Mouse (Mus musculus): Measurements from ENCODE around the gene Cep112. TPM values are rescaled to one million over a fixed set of nuclear protein-coding genes. Genes with fewer than 3 reads are reported as not detected.

Cep112 gene
- total RNA-seq, 2 experiments from 2014 or later = 6.6 to 6.9 TPM

DNA sequence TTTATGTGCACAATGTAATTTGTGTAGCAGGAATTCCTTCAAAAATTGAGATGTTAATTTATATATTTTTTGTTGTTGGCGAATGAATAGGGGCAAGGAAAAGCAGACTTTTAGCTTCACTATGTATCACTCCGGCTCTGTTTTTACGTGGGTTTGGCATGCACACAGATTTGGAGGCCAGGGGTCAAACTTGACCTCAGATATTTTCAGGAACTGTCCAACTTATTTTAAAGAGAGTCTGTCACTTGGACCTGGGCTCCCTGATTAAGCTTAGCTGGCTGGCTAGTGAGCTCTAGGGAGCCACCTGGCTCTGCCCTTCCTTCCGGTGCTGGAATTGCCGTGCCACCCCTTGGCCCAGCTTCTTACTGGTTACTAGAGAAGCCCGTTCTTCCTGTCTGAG, 2.2 kb downstream of the Cep112 start:
- DNase-seq (ENCODE audit: low spot score in 2 of 2) = no peak
- intact Hi-C loops (cut with DNase I) = no loop called here

DNA sequence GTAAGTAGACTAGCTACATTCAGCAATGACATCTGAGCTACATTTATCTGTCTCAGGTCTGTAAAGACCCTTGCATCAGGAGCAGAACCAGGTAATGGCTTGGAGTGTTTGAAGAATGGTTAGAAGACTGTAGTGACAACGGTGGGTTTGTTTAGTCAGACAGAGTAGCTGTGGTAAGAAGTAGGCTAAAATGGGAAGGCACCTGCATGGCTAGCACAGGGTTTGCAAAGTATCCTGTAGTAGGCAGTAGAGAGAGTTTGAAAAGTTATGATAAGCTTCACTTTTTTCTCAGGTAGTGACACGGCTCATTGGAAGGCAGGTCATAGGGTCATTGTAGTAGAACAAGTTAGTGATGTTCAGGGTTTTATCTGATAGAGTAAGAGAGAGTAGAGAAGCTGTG, 4.1 kb downstream of the Cep112 start:
- intact Hi-C loops (cut with DNase I) = no loop called here
- DNase-seq (ENCODE audit: low spot score in 2 of 2) = no peak

DNA sequence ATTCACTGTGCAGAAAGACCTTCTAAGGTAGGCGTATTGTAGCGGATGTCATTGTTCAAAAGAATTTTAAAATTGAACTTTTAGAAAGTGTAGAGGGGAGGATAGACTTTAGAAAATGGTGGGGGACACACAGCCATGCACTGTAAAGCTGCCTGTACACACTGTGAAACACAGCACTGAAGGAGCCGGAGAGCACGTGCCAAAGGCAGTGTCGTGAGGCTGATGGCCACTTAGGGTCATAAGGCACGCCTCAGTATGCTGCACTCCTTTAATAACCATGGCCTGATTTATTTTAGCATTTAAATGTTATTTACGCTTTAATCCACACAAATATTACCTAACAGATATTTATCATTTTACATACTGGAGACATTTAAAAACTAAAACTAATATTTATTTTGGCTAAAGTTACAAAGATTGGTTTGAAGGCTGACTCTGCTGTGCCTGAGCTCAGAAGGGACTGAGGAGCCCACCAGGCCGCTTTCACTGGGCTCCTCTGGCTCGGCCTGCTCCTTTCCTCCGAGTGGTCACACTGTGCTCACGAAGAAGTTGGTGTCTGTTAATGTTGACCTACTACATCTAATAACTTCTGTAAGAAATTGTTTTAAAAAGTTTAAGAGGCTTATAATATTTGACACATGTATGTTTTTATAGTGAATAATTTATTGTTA, 19.0 kb downstream of the Cep112 start:
- intact Hi-C loops (cut with DNase I) = no loop called here
- no peak for DNase-seq (ENCODE audit: low spot score in 2 of 2)

DNA sequence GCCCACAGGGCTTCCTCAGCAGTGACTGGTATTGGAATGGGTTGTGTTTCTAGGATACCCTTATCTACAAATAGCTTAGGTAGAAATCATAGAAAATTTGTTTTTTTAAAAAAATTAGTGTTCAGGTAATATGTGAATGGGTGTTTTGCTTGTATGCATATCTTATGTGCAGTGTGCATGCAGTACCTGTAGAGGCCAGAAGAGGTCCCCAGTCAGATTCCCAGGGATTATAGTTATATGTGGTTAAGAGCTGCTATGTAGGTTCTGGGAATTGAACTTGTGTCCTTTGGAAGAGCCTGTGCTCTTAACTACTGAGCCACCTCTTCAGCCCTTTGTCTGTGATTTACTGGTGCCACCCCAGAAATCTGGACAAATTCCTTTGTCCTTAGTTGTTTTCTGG, 22.2 kb downstream of the Cep112 start:
- peak in 1 of 2 experiments; percentile 26 for DNase-seq (ENCODE audit: low spot score in 2 of 2)
- intact Hi-C loops (cut with DNase I) = loop anchor here (5.0 kb wide), 2 partner anchors 325 to 730 kb away; no protein-coding TSS in a partner anchor

DNA sequence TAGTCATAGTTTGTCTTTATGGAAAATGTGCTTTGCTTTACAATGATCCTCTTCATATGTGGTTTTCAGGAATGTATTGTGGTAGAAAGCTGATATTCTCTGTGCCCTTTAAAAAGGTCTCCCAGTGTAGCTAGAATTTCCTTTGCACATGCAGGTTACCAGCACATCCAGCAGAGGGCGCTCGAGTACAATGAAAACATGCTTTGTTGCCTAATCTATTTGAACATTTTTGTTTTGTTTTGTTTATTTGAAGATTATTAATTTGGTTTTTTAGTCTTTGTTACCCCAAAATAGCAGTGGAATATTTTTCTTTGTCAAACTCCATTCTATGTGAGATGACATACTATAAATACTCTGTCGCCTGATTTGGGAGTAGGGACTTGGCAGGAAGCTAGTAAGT, 24.8 kb downstream of the Cep112 start:
- peak; percentile 51 to 80 for DNase-seq (ENCODE audit: low spot score in 2 of 2)
- intact Hi-C loops (cut with DNase I) = loop anchor here (1.0 to 5.0 kb wide), 4 partner anchors 322 to 743 kb away; no protein-coding TSS in a partner anchor

DNA sequence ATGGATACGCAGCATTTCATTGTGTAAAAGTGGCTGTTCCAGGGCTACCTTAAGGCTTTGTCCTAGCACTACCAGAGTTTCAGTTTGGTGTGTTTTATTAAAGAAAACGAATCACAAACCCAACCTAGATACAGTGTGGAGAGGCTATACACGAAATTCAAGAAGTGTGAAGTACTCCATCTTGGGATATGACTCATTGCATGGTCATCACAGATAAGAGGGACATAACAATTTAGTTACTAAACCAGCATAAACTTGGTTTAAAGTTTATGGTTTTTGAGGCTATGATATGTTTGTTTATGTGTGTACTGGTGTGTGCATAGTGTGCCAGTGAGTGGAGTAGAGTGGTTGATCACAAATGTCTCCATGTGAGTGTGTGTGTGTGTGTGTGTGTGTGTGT, 34.6 kb downstream of the Cep112 start:
- DNase-seq (ENCODE audit: low spot score in 2 of 2) = no peak
- intact Hi-C loops (cut with DNase I) = no loop called here

DNA sequence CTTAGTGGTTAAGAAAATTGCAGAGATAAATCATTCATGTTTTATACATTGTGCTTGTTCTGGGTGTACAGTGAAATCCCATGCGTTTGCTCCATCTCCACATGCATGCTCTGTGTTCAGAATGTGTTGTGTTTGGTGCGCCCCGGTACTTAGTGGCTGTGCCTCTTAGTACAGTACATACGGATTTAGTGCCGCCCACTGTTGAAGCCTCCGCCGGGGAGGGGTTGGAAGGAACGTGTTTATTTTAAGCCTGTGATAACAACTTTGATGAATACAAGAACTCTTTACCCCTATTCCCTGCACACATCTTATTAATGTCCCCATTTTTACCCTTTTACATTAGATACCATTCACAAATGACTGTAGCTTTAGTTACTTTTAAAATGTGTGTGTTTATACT, 39.1 kb downstream of the Cep112 start:
- DNase-seq (ENCODE audit: low spot score in 2 of 2) = peak; percentile 25 to 47
- intact Hi-C loops (cut with DNase I) = no loop called here

DNA sequence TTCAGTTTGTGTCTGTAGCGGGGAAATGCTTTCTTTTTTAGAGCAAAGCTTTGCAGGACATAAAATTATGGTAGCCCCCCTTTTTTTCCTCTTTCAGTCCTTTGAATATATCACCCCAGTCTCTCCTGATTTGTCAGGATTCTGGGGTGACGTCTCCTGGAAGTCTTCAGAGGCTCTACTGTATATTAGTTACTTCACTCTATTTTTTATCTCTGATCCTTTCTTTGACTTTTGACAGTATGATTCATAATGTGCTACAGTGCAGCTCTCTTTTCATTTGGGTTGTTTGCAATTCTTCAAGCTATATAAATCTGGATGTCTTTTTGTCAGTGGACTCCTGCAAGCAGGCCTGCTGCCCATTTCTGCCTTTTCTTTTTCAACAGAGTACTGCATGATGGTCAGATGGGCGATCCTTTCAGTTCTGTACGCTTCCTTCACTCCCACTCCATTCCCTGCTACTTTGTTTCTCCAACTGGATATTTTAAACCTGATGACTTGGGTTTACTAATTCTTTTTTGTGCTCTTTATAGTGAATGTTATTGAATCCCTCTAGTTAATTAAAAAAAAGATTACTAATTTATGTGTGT, 39.8 kb downstream of the Cep112 start:
- intact Hi-C loops (cut with DNase I) = no loop called here

DNA sequence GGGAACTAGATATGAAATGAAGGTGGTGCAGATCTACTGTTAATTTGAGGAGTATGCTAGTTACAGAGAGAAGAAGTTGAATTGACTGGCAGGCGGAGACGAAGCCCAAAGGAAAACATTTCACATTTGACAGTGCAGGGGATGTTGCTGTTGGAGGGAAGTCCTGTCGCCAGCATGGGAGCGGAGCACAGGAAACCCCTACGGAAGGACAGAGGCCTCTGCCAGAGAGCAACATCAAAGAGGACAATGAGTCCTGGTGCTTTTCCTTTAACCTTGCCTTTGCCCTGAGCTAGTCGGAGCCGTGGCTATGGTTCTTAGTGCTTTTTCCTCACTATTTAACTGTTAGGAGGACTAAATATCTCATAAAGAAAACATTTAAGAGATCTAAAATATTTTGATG, 50.7 kb downstream of the Cep112 start:
- intact Hi-C loops (cut with DNase I) = no loop called here
- DNase-seq (ENCODE audit: low spot score in 2 of 2) = no peak

More for the DNA sequence above, 39.8 kb downstream of the Cep112 start:
- DNase-seq (ENCODE audit: low spot score in 2 of 2) = no peak

DNA sequence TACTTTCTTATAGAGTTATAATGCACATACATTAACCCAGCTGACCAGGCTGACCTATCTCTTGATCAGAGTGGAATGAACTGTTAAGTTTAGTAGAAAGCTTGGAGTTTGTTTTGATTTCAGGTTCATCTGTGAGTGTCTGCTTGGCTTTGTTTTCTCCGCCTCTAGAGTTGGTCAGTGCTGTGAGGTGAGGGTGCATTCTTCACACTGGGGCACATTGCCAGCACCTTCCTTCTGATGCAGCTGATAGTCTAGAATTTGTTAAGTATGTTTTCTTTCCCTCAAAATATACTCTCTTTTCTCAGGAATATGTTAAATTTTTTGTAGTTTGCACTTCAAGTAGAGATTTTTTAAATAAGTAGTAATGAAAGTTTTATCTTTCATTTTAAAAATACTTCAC, 51.2 kb downstream of the Cep112 start:
- intact Hi-C loops (cut with DNase I) = no loop called here
- DNase-seq (ENCODE audit: low spot score in 2 of 2) = no peak

DNA sequence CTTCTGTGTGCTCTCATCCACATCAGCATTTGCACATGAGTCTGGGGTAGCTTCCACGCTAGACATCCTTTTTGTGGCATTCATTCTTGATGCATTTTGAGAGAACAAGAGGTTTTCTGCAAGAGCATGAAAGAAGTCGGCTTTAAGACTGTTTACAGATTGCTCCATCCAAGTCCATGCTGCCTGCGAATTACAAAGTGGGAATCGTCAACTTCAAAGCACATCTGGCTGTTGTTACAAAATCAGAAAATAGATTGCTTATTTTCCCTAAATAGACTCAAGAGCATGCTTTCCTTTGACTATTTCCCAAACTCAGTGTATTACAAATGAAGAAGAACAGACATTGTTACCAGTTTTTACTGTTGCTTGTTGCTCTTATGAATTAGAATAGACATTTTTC, 59.0 kb downstream of the Cep112 start:
- intact Hi-C loops (cut with DNase I) = no loop called here

DNA sequence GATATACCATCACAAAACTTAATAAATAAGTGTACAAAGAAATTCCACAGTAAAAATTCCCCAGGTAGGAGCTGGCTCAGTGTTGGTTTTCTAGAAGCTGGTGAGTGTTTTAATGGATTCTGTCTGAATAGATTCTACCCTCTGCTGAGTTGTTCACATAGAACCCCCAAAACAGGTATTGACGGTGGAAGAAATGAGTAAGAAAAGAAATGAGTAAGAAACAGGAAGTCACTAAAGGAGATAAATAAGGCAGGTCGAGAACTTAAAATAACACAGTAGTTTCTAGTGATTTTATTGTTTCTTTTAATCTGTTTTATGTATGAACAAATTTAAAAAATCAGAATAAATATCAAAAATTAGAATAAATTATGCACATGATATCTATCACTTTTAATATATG, 63.3 kb downstream of the Cep112 start:
- intact Hi-C loops (cut with DNase I) = no loop called here
- no peak for DNase-seq (ENCODE audit: low spot score in 2 of 2)

More for the DNA sequence above, 59.0 kb downstream of the Cep112 start:
- DNase-seq (ENCODE audit: low spot score in 2 of 2) = no peak

DNA sequence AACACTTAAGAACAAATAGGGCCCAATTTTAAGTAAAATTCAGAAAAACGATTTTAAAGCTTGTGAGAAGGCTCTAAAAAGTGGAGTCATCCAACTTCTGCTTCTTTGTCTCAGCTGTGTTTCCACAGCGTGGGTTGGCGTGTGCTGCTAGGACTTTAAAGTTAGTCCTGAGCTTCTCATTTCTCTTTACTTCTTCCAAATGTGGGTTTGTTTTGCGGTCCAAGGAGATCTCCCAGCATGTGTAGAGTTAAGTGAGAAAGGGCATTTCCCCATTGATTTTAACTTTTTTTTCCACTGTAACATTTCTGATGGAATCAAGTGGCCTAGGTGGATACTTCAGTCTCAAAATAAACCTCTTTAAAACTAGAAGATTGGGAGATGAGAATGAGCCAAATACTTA, 64.9 kb downstream of the Cep112 start:
- intact Hi-C loops (cut with DNase I) = no loop called here

DNA sequence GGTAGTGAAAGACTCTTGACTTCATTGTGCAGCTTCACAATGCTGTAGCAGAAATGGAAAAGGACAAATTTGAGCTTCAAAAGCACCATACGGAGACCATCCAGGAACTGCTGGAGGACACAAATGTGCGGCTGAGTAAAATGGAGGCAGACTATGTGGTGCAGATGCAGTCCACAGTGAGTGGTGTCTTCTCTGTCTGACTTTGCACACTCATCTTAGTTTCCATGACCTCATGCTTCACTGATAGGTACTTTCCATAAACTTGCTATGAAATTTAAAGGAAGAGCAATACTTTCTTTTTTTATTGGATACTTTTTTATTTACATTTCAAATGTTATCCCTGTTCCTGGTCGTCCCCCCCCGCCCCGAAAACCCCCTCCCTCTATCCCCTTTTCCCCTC, 83.2 kb downstream of the Cep112 start:
- intact Hi-C loops (cut with DNase I) = no loop called here
- DNase-seq (ENCODE audit: low spot score in 2 of 2) = no peak

More for the DNA sequence above, 64.9 kb downstream of the Cep112 start:
- no peak for DNase-seq (ENCODE audit: low spot score in 2 of 2)

DNA sequence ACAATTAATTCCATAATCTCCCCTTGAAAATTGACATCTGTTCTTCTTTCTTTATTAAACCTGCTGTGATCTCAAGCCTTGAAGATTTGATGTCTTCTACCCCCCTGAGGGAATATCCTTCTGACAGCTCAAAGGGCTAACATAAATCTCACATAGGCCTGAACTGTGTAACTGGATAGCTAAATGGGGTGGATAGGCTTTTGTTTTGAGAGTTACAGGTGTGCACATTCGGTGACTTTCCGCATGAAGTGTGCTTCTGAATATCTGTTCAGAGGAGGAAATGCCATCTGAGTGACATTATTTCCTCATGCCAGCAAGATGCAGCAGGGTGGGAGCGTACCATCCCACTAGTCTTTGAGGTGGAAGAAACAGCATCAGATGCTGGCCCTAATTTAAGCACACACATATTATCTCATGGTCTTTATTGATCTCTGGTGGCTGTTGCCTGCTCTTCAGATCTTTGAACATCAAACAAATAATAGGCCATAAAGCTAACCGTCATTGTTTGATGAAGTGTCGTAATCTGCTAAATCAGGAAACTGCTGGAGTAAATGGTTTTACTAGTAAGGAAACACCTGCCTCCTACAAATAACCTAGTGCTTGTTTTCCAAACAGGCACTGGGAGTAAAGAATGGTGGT, 102.9 kb downstream of the Cep112 start:
- intact Hi-C loops (cut with DNase I) = no loop called here
- no peak for DNase-seq (ENCODE audit: low spot score in 2 of 2)

DNA sequence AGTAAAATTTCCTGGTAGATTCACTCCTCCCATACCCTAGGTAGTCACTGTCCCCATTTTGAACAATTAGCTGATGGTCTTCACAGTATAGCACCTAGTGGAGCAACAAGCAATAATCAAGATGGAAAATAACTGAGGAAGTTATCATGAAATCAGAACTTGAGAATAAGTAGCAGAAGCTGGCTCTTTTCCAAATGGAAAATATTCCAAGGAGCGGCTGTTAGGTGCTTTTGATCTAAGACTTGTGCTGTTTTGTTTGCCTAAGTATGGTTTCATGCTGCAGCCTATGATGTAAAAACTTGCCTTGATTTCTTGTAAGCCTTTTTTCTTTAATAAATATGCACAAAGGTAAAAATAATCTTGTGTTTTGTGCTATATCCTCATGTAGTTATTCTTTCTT, 107.9 kb downstream of the Cep112 start:
- intact Hi-C loops (cut with DNase I) = no loop called here
- no peak for DNase-seq (ENCODE audit: low spot score in 2 of 2)

DNA sequence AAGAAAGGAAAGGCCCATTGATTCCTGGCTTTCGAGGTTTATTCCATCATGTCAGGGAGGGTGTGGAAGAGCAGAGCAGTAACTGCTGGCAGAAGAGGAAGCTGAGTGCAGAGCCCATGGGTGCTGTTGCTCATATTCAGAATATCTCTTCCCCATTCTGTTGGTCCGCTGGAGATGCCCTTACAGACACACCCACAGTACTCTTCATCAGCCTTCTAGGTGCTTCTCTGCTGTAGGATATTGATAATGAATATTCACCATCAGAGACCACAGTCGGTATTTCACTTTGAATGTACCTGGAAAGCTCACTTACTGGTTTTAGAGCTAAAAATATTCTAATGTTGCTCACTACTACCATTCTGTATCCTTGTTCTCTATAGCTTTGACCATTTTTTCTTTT, 109.0 kb downstream of the Cep112 start:
- intact Hi-C loops (cut with DNase I) = no loop called here
- DNase-seq (ENCODE audit: low spot score in 2 of 2) = no peak

DNA sequence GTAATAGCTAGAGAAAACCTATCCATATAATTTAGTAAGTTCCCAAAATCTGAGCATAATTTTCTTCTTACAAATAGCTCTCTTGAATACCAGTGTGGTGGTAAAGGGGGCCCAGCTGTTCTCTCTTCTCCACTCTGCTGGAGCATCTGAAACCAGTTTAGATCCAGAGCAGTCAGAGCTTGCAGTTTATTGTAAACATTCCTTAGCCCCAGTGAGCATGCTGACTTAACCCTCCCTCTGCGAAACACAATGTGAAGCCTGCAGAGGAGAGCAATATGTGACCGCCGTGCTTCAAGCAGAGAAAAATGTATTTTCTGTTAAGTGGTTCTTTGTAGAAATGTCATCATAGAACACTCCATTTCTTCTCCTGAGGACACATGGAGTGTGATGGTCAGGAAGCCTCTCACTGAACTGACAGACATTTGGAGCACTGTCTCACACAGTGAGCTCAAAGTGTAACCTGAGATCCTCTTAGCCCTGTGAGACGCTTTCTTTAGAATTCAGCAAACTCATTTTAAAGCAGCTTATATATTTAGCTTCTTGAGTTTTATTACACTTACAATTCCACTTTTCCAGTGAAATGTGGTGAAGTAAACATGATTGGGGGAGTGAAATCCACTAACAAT, 128.1 kb downstream of the Cep112 start:
- intact Hi-C loops (cut with DNase I) = no loop called here
- DNase-seq (ENCODE audit: low spot score in 2 of 2) = no peak

DNA sequence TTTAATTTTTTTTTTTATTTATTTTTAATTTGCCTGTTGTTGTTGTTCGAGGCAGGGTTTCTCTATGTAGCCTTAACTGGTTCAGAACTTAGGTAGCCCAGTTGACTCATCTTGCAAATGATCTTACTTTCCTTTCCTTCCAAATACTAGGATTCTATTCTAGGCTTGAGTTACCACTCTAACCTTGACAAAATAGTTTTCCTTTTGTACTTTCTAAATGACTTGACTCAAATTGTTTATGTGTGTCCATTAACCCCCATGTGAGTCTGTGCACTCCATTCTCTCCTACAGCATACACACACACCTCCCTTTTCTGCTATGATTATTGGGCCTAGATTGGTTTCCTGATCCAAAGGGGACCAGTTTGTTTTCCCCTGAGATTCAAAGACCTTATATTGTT, 128.9 kb downstream of the Cep112 start:
- intact Hi-C loops (cut with DNase I) = no loop called here
- DNase-seq (ENCODE audit: low spot score in 2 of 2) = no peak

DNA sequence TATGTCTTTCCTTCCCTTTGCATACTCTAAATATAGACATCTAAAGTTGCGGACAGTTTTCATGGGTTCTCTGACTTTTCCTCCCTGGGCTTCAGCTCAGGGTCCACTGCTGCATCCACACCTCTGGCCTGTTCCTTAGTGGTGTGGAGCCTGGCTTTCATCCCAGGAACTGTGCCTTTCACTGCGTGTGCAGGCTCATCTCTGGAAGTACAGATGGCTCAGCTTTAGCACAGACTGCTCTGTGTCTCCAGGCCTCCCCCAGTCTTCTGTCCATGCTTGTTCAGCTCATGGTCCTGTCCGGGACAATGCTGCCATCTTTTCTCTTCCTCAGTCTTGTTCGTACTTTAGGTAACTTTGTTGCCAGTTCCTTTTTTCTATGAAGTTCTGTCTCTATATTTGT, 133.6 kb downstream of the Cep112 start:
- no peak for DNase-seq (ENCODE audit: low spot score in 2 of 2)
- intact Hi-C loops (cut with DNase I) = no loop called here

DNA sequence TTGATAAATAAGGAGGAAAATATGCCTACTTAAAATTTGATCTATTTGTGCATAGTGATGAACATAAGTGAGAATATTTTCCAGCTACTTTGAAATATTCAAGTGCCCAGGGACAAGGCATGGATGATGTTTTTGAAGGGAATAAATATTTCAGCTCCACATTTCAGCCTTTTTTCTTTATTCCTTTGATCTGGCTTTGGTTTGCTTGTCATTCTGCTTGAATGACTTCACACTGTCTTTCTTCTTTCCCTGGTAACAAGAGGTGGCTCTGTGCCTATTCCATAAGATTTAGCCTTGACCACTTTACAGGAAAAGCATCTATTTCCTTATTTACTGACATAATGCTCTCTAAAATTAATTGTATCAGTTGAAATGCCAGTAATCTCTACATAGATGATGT, 134.5 kb downstream of the Cep112 start:
- intact Hi-C loops (cut with DNase I) = no loop called here
- DNase-seq (ENCODE audit: low spot score in 2 of 2) = no peak
